Mouse (Mus musculus): ENCODE measurements around the gene Cnksr1. TPM values are rescaled to one million over a fixed set of nuclear protein-coding genes. Genes with fewer than 3 reads are reported as not detected.

Gene Cnksr1
- polyA plus RNA-seq, 1 experiment = 0.29 TPM

DNA sequence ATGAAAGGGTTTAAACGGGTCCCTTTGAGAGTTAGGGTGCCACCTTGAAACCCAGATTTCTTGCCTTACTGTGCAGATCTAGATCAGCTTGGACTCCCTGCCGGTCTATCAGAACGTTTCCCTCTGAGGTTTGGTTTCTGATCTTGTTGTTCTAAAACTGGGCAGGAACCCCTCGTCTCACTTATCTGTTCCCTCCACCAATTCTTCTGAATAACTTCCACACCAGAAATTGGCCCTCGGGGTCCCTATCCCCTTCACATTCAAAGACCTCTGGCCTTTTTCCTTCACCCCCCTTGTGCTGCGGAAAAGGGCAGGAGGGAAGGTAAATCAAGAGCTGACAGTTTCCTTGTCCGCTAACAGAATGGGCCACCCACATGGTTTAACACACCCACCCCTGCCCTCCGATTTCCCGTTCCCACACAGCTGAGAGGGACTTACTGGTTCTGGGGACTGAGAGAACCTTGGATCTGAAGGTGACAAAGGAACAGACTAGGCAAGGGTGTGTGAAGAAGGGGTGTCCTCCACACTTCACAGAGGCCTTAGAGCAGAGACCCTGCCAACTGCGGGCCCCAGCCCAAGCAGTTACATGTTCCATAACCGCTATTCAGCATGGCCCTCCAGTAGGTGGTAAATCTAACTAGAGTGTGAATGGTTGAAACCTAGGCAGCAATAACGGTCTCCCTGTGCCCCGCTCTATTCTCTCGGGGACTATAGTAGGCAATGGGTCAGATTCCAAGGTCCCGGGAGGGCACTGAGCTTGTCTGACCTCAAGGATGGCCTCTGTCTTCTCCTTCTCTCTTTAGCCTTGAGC is 14.9 kb upstream of the Cnksr1 start:
- H3K79me2 ChIP-seq (ENCODE audit: control insufficient read depth, insufficient read depth) = no peaks in the 10 kb centered on the region
- no peaks in the 10 kb centered on the region for H3K36me3 ChIP-seq (ENCODE audit: control insufficient read depth, insufficient read depth)
- H3K27me3 ChIP-seq (ENCODE audit: control insufficient read depth, insufficient read depth, insufficient read length) = peaks cover 64% of the 10 kb centered on the region
- peak overlapping the region; percentile 32 for H3K4me2 ChIP-seq (ENCODE audit: low read depth)
- H3K4me3 ChIP-seq = no peak overlapping the region
- no peak overlapping the region for H3ac ChIP-seq (ENCODE audit: control insufficient read depth, insufficient read length)
- TF ChIP-seq USF1 (IDR thresholded peaks at IDR 0.05; ENCODE audit: low read depth) (no peak), POLR2A (IDR thresholded peaks at IDR 0.05; ENCODE audit: insufficient read length, low read depth) (no peak), CEBPB (IDR thresholded peaks at IDR 0.05; ENCODE audit: insufficient read depth, poor library complexity, severe bottlenecking) (no peak), TCF3 (IDR thresholded peaks at IDR 0.05; ENCODE audit: insufficient read length, low read depth) (no peak), SRF (IDR thresholded peaks at IDR 0.05; ENCODE audit: control insufficient read depth, insufficient read length, low read depth) (no peak), POLR2AphosphoS2 (IDR thresholded peaks at IDR 0.05; ENCODE audit: insufficient read length, low read depth) (no peak), REST (IDR thresholded peaks at IDR 0.05; ENCODE audit: insufficient read depth, insufficient read length) (no peak), MYOG (IDR thresholded peaks at IDR 0.05; ENCODE audit: control insufficient read depth in 1 of 3, insufficient read depth in 1 of 3, insufficient read length in 2 of 3, low read depth in 2 of 3) (no peak), MYOD1 (IDR thresholded peaks at IDR 0.05; ENCODE audit: control insufficient read depth in 1 of 3, insufficient read length in 2 of 3, low read depth in 2 of 3) (no peak), E2F4 (IDR thresholded peaks at IDR 0.05; ENCODE audit: insufficient read depth) (no peak), MAX (IDR thresholded peaks at IDR 0.05; ENCODE audit: low read depth) (no peak), TCF12 (IDR thresholded peaks at IDR 0.05; ENCODE audit: insufficient read depth, poor library complexity, severe bottlenecking) (no peak)

GRCm38 (mm10) chr4:134252131-134252910 is 14.1 kb upstream of the Cnksr1 start:
- H3K79me2 ChIP-seq (ENCODE audit: control insufficient read depth, insufficient read depth) = no peaks in the 10 kb centered on the region
- no peak overlapping the region for H3ac ChIP-seq (ENCODE audit: control insufficient read depth, insufficient read length)
- H3K4me2 ChIP-seq (ENCODE audit: low read depth) = no peak overlapping the region
- H3K27me3 ChIP-seq (ENCODE audit: control insufficient read depth, insufficient read depth, insufficient read length) = peaks cover 72% of the 10 kb centered on the region
- no peaks in the 10 kb centered on the region for H3K36me3 ChIP-seq (ENCODE audit: control insufficient read depth, insufficient read depth)
- H3K4me3 ChIP-seq = no peak overlapping the region
- no peak for TF ChIP-seq CEBPB (IDR thresholded peaks at IDR 0.05; ENCODE audit: insufficient read depth, poor library complexity, severe bottlenecking)
- TF ChIP-seq MYOG (IDR thresholded peaks at IDR 0.05; ENCODE audit: control insufficient read depth in 1 of 3, insufficient read depth in 1 of 3, insufficient read length in 2 of 3, low read depth in 2 of 3) = no peak
- no peak for TF ChIP-seq E2F4 (IDR thresholded peaks at IDR 0.05; ENCODE audit: insufficient read depth)
- no peak for TF ChIP-seq USF1 (IDR thresholded peaks at IDR 0.05; ENCODE audit: low read depth)
- TF ChIP-seq POLR2AphosphoS2 (IDR thresholded peaks at IDR 0.05; ENCODE audit: insufficient read length, low read depth) = no peak
- TF ChIP-seq MAX (IDR thresholded peaks at IDR 0.05; ENCODE audit: low read depth) = no peak
- TF ChIP-seq SRF (IDR thresholded peaks at IDR 0.05; ENCODE audit: control insufficient read depth, insufficient read length, low read depth) = no peak
- TF ChIP-seq REST (IDR thresholded peaks at IDR 0.05; ENCODE audit: insufficient read depth, insufficient read length) = no peak
- no peak for TF ChIP-seq POLR2A (IDR thresholded peaks at IDR 0.05; ENCODE audit: insufficient read length, low read depth)
- TF ChIP-seq MYOD1 (IDR thresholded peaks at IDR 0.05; ENCODE audit: control insufficient read depth in 1 of 3, insufficient read length in 2 of 3, low read depth in 2 of 3) = no peak
- TF ChIP-seq TCF3 (IDR thresholded peaks at IDR 0.05; ENCODE audit: insufficient read length, low read depth) = no peak
- TF ChIP-seq TCF12 (IDR thresholded peaks at IDR 0.05; ENCODE audit: insufficient read depth, poor library complexity, severe bottlenecking) = no peak

DNA sequence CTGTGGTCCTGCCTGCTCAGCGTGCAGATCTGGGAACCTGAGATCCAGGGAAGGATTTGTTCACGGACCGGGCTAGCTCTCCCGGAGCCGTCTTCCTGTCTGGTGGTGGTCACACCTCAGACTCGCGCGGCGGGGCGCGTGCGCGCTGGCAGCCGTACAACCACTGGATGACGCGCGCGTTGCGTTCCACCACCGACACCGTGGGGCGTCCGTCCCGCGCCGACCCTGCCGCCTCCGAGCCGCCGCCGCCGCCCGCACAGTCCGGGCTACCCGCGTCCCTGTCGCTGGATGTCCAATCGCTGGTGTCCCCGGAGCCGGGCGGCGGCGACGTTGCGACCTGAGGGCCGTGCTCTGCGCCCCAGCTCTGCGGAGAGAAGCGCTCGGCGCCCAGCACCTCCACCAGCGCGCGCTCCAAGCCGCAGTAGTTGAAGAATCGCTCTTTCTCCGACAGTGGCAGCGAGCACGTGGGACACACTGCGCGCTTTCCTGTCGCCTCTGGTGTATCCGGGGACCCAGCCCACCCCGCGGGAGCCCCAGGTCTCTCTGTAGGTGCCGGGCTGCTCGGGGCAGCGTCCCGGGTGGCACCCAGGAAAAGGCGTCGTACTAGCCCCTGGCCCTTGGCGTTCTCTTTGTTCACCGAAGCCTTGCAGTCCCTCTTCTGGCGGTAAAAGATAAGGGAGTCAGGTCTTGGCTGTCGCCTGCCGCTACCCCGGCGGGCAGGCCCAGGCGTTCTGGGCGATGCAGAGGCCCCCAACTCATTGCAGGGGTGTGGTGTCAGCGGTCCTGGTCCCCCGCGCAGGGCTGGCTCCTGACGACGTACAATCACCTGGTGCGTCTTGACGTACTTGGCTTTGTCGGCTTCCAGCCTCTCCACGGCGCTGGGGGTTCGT is 13.3 kb upstream of the Cnksr1 start:
- Histone ChIP-seq H3K36me3 (ENCODE audit: control insufficient read depth, insufficient read depth) (no peaks in the 10 kb centered on the region), H3K27me3 (ENCODE audit: control insufficient read depth, insufficient read depth, insufficient read length) (peaks cover 73% of the 10 kb centered on the region), H3K79me2 (ENCODE audit: control insufficient read depth, insufficient read depth) (no peaks in the 10 kb centered on the region), H3ac (ENCODE audit: control insufficient read depth, insufficient read length) (no peak overlapping the region), H3K4me2 (ENCODE audit: low read depth) (no peak overlapping the region), H3K4me3 (no peak overlapping the region)
- TF ChIP-seq TCF12 (IDR thresholded peaks at IDR 0.05; ENCODE audit: insufficient read depth, poor library complexity, severe bottlenecking) (no peak), MYOG (IDR thresholded peaks at IDR 0.05; ENCODE audit: control insufficient read depth in 1 of 3, insufficient read depth in 1 of 3, insufficient read length in 2 of 3, low read depth in 2 of 3) (no peak), MAX (IDR thresholded peaks at IDR 0.05; ENCODE audit: low read depth) (no peak), REST (IDR thresholded peaks at IDR 0.05; ENCODE audit: insufficient read depth, insufficient read length) (no peak), SRF (IDR thresholded peaks at IDR 0.05; ENCODE audit: control insufficient read depth, insufficient read length, low read depth) (no peak), POLR2A (IDR thresholded peaks at IDR 0.05; ENCODE audit: insufficient read length, low read depth) (no peak), MYOD1 (IDR thresholded peaks at IDR 0.05; ENCODE audit: control insufficient read depth in 1 of 3, insufficient read length in 2 of 3, low read depth in 2 of 3) (no peak), CEBPB (IDR thresholded peaks at IDR 0.05; ENCODE audit: insufficient read depth, poor library complexity, severe bottlenecking) (no peak)

GRCm38 (mm10) chr4:134250930-134251240 is 12.7 kb upstream of the Cnksr1 start:
- Histone ChIP-seq H3K36me3 (ENCODE audit: control insufficient read depth, insufficient read depth) (no peaks in the 10 kb centered on the region), H3K79me2 (ENCODE audit: control insufficient read depth, insufficient read depth) (no peaks in the 10 kb centered on the region), H3K4me3 (no peak overlapping the region), H3ac (ENCODE audit: control insufficient read depth, insufficient read length) (no peak overlapping the region), H3K4me2 (ENCODE audit: low read depth) (peak overlapping the region; percentile 8), H3K27me3 (ENCODE audit: control insufficient read depth, insufficient read depth, insufficient read length) (peaks cover 73% of the 10 kb centered on the region)
- no peak for TF ChIP-seq MAX (IDR thresholded peaks at IDR 0.05; ENCODE audit: low read depth)
- TF ChIP-seq CEBPB (IDR thresholded peaks at IDR 0.05; ENCODE audit: insufficient read depth, poor library complexity, severe bottlenecking) = no peak
- TF ChIP-seq REST (IDR thresholded peaks at IDR 0.05; ENCODE audit: insufficient read depth, insufficient read length) = no peak
